Mouse (Mus musculus): Measurements from ENCODE around the gene Hdac9. TPM values are rescaled to one million over a fixed set of nuclear protein-coding genes. Genes with fewer than 3 reads are reported as not detected.

The Hdac9 gene
- polyA plus RNA-seq, 1 experiment from 2014 or later: 5.5 TPM

- H3K4me3 ChIP-seq (ENCODE audit: low read depth, low read length): no peak overlapping the region
- no peak overlapping the region for H3K27ac ChIP-seq (replicated peaks; ENCODE audit: low read depth, low read length)
- no peaks in the 10 kb centered on the region for H3K9me3 ChIP-seq (ENCODE audit: control insufficient read depth, low read length)
- no peaks in the 10 kb centered on the region for H3K36me3 ChIP-seq (ENCODE audit: control insufficient read depth, insufficient read depth, low read length)
- no peak for DNase-seq (ENCODE audit: low spot score)
- no peak for ATAC-seq (ENCODE audit: insufficient number of reproducible peaks, low FRiP score, low TSS enrichment, low read depth)
- H3K4me1 ChIP-seq (ENCODE audit: control insufficient read depth, insufficient read depth, low read length): no peaks in the 10 kb centered on the region
- H3K27me3 ChIP-seq (ENCODE audit: control insufficient read depth, insufficient read depth, low read length): no peaks in the 10 kb centered on the region
- no peak overlapping the region for H3K4me2 ChIP-seq (ENCODE audit: low read depth, severe bottlenecking)
- WGBS: 98% methylated on average over 1 of the region's 1 CpGs
- no peak overlapping the region for H3K9ac ChIP-seq (ENCODE audit: low read length)
These were observed 589.8 kb downstream of the Hdac9 start for GRCm38 (mm10) chr12:34327111-34327510.

DNA sequence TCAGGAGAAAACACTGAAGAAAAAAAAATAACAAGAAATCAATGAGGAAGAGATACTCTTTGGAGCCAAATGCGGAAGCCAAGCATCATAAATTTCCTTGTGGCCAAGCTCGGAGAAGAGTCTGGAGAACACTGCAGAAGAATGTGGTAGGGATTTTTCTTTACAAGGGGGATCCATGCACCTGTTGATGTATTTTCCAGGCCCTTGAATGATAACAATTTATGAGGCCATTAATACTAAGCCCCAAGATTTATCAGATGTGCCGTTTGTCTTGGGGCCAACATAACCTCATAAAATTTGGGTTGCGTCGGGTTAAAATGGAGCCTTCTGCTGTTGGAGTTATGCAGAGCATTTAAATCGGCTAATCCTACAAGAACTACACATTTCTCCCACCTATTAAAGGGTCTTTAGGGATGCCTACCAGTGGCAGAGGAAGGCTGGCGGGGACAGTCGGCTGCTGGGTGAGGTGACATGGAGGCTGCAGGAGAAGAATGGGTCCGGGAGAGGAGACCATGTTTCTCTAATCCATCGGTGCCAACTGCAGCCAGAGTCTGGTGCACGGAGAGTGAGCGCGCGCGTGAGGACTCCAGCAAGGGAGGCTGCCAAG, 604.7 kb downstream of the Hdac9 start:
- no peak overlapping the region for H3K27ac ChIP-seq (replicated peaks; ENCODE audit: low read depth, low read length)
- no peak for ATAC-seq (ENCODE audit: insufficient number of reproducible peaks, low FRiP score, low TSS enrichment, low read depth)
- no peaks in the 10 kb centered on the region for H3K9me3 ChIP-seq (ENCODE audit: control insufficient read depth, low read length)
- H3K9ac ChIP-seq (ENCODE audit: low read length): no peak overlapping the region
- no peaks in the 10 kb centered on the region for H3K27me3 ChIP-seq (ENCODE audit: control insufficient read depth, insufficient read depth, low read length)
- 75% methylated on average over 15 of the region's 15 CpGs for WGBS
- no peak for DNase-seq (ENCODE audit: low spot score)
- no peak overlapping the region for H3K4me3 ChIP-seq (ENCODE audit: low read depth, low read length)
- no peak overlapping the region for H3K4me2 ChIP-seq (ENCODE audit: low read depth, severe bottlenecking)
- H3K4me1 ChIP-seq (ENCODE audit: control insufficient read depth, insufficient read depth, low read length): no peaks in the 10 kb centered on the region
- H3K36me3 ChIP-seq (ENCODE audit: control insufficient read depth, insufficient read depth, low read length): no peaks in the 10 kb centered on the region

- H3K4me1 ChIP-seq (ENCODE audit: control insufficient read depth, insufficient read depth, low read length): no peaks in the 10 kb centered on the region
- DNase-seq (ENCODE audit: low spot score): no peak
- no peak overlapping the region for H3K4me3 ChIP-seq (ENCODE audit: low read depth, low read length)
- WGBS: 61% methylated on average over 3 of the region's 3 CpGs
- H3K9me3 ChIP-seq (ENCODE audit: control insufficient read depth, low read length): no peaks in the 10 kb centered on the region
- no peaks in the 10 kb centered on the region for H3K36me3 ChIP-seq (ENCODE audit: control insufficient read depth, insufficient read depth, low read length)
- H3K9ac ChIP-seq (ENCODE audit: low read length): no peak overlapping the region
- no peak for ATAC-seq (ENCODE audit: insufficient number of reproducible peaks, low FRiP score, low TSS enrichment, low read depth)
- no peak overlapping the region for H3K4me2 ChIP-seq (ENCODE audit: low read depth, severe bottlenecking)
- no peak overlapping the region for H3K27ac ChIP-seq (replicated peaks; ENCODE audit: low read depth, low read length)
- no peaks in the 10 kb centered on the region for H3K27me3 ChIP-seq (ENCODE audit: control insufficient read depth, insufficient read depth, low read length)
These were observed 611.4 kb downstream of the Hdac9 start for GRCm38 (mm10) chr12:34305453-34305852.

- no peaks in the 10 kb centered on the region for H3K4me1 ChIP-seq (ENCODE audit: control insufficient read depth, insufficient read depth, low read length)
- WGBS: 79% methylated on average over 7 of the region's 7 CpGs
- H3K9me3 ChIP-seq (ENCODE audit: control insufficient read depth, low read length): no peaks in the 10 kb centered on the region
- no peak overlapping the region for H3K4me3 ChIP-seq (ENCODE audit: low read depth, low read length)
- ATAC-seq (ENCODE audit: insufficient number of reproducible peaks, low FRiP score, low TSS enrichment, low read depth): no peak
- no peaks in the 10 kb centered on the region for H3K27me3 ChIP-seq (ENCODE audit: control insufficient read depth, insufficient read depth, low read length)
- no peak overlapping the region for H3K27ac ChIP-seq (replicated peaks; ENCODE audit: low read depth, low read length)
- H3K36me3 ChIP-seq (ENCODE audit: control insufficient read depth, insufficient read depth, low read length): no peaks in the 10 kb centered on the region
- H3K9ac ChIP-seq (ENCODE audit: low read length): no peak overlapping the region
- no peak for DNase-seq (ENCODE audit: low spot score)
- H3K4me2 ChIP-seq (ENCODE audit: low read depth, severe bottlenecking): no peak overlapping the region
These were observed 624.5 kb downstream of the Hdac9 start for GRCm38 (mm10) chr12:34292346-34292745.

GRCm38 (mm10) chr12:34287218-34287617, 629.7 kb downstream of the Hdac9 start:
- 77% methylated on average over 2 of the region's 2 CpGs for WGBS
- ATAC-seq (ENCODE audit: insufficient number of reproducible peaks, low FRiP score, low TSS enrichment, low read depth): no peak
- no peaks in the 10 kb centered on the region for H3K9me3 ChIP-seq (ENCODE audit: control insufficient read depth, low read length)
- H3K27me3 ChIP-seq (ENCODE audit: control insufficient read depth, insufficient read depth, low read length): no peaks in the 10 kb centered on the region
- no peaks in the 10 kb centered on the region for H3K4me1 ChIP-seq (ENCODE audit: control insufficient read depth, insufficient read depth, low read length)
- no peak overlapping the region for H3K9ac ChIP-seq (ENCODE audit: low read length)
- no peak overlapping the region for H3K4me2 ChIP-seq (ENCODE audit: low read depth, severe bottlenecking)
- H3K4me3 ChIP-seq (ENCODE audit: low read depth, low read length): no peak overlapping the region
- no peak for DNase-seq (ENCODE audit: low spot score)
- no peaks in the 10 kb centered on the region for H3K36me3 ChIP-seq (ENCODE audit: control insufficient read depth, insufficient read depth, low read length)
- H3K27ac ChIP-seq (replicated peaks; ENCODE audit: low read depth, low read length): no peak overlapping the region

GRCm38 (mm10) chr12:34284888-34285287, 632.0 kb downstream of the Hdac9 start:
- H3K9ac ChIP-seq (ENCODE audit: low read length): no peak overlapping the region
- ATAC-seq (ENCODE audit: insufficient number of reproducible peaks, low FRiP score, low TSS enrichment, low read depth) (no peak), DNase-seq (ENCODE audit: low spot score) (no peak)
- H3K4me2 ChIP-seq (ENCODE audit: low read depth, severe bottlenecking): no peak overlapping the region
- H3K27ac ChIP-seq (replicated peaks; ENCODE audit: low read depth, low read length): no peak overlapping the region
- H3K9me3 ChIP-seq (ENCODE audit: control insufficient read depth, low read length): no peaks in the 10 kb centered on the region
- H3K4me3 ChIP-seq (ENCODE audit: low read depth, low read length): no peak overlapping the region
- H3K27me3 ChIP-seq (ENCODE audit: control insufficient read depth, insufficient read depth, low read length): no peaks in the 10 kb centered on the region
- no peaks in the 10 kb centered on the region for H3K4me1 ChIP-seq (ENCODE audit: control insufficient read depth, insufficient read depth, low read length)
- H3K36me3 ChIP-seq (ENCODE audit: control insufficient read depth, insufficient read depth, low read length): no peaks in the 10 kb centered on the region

GRCm38 (mm10) chr12:34284396-34284795, 632.5 kb downstream of the Hdac9 start:
- Histone ChIP-seq H3K9me3 (ENCODE audit: control insufficient read depth, low read length) (no peaks in the 10 kb centered on the region), H3K27me3 (ENCODE audit: control insufficient read depth, insufficient read depth, low read length) (no peaks in the 10 kb centered on the region), H3K4me1 (ENCODE audit: control insufficient read depth, insufficient read depth, low read length) (no peaks in the 10 kb centered on the region), H3K4me3 (ENCODE audit: low read depth, low read length) (no peak overlapping the region), H3K27ac (replicated peaks; ENCODE audit: low read depth, low read length) (no peak overlapping the region), H3K36me3 (ENCODE audit: control insufficient read depth, insufficient read depth, low read length) (no peaks in the 10 kb centered on the region), H3K4me2 (ENCODE audit: low read depth, severe bottlenecking) (no peak overlapping the region), H3K9ac (ENCODE audit: low read length) (no peak overlapping the region)
- WGBS: 96% methylated on average over 3 of the region's 3 CpGs
- no peak for DNase-seq (ENCODE audit: low spot score)
- ATAC-seq (ENCODE audit: insufficient number of reproducible peaks, low FRiP score, low TSS enrichment, low read depth): no peak

DNA sequence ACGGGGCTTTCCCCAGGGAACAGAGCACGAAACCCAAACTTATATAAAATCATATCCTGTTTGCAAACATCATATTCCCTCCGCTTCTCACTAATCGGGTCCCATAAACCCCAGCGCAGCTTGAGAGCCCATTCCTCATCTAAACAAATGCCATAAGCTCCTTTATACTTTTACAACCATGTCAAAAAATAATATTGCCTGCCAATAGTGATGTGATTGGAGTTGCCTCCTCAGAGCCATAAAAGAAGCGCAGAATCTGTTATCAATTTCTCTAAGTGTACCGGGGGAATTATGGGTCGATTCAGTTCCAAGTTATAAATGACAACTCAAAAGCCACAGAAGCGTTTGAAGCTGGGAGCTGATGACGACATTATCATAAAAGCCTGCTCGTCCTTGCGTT, 638.1 kb downstream of the Hdac9 start:
- H3K9me3 ChIP-seq (ENCODE audit: control insufficient read depth, low read length): no peaks in the 10 kb centered on the region
- 58% methylated on average over 12 of the region's 12 CpGs for WGBS
- no peak for DNase-seq (ENCODE audit: low spot score)
- H3K4me3 ChIP-seq (ENCODE audit: low read depth, low read length): no peak overlapping the region
- ATAC-seq (ENCODE audit: insufficient number of reproducible peaks, low FRiP score, low TSS enrichment, low read depth): no peak
- H3K4me2 ChIP-seq (ENCODE audit: low read depth, severe bottlenecking): no peak overlapping the region
- no peak overlapping the region for H3K9ac ChIP-seq (ENCODE audit: low read length)
- H3K4me1 ChIP-seq (ENCODE audit: control insufficient read depth, insufficient read depth, low read length): no peaks in the 10 kb centered on the region
- H3K36me3 ChIP-seq (ENCODE audit: control insufficient read depth, insufficient read depth, low read length): no peaks in the 10 kb centered on the region
- no peak overlapping the region for H3K27ac ChIP-seq (replicated peaks; ENCODE audit: low read depth, low read length)
- H3K27me3 ChIP-seq (ENCODE audit: control insufficient read depth, insufficient read depth, low read length): no peaks in the 10 kb centered on the region

DNA sequence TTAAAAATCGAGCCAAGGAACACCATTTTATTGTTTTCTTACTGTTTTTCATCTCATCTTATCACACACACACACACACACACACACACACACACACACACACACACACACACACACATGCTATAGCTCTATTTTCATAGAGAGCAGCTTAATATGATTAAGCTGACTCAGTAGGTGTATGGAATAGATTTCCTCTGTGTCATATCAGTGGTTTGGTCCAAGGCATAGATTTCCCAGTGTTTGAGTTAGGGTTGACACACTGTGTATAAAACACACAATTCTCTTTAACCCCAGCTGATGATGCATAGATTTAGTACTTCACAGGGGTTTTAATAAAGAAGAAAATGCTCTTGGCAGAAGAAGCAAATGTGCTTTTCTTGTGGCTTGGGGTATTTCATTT, 643.1 kb downstream of the Hdac9 start:
- H3K36me3 ChIP-seq (ENCODE audit: control insufficient read depth, insufficient read depth, low read length): no peaks in the 10 kb centered on the region
- no peak overlapping the region for H3K27ac ChIP-seq (replicated peaks; ENCODE audit: low read depth, low read length)
- no peak for DNase-seq (ENCODE audit: low spot score)
- no peak overlapping the region for H3K4me3 ChIP-seq (ENCODE audit: low read depth, low read length)
- H3K9me3 ChIP-seq (ENCODE audit: control insufficient read depth, low read length): no peaks in the 10 kb centered on the region
- 91% methylated on average over 1 of the region's 1 CpGs for WGBS
- H3K27me3 ChIP-seq (ENCODE audit: control insufficient read depth, insufficient read depth, low read length): no peaks in the 10 kb centered on the region
- H3K4me1 ChIP-seq (ENCODE audit: control insufficient read depth, insufficient read depth, low read length): no peaks in the 10 kb centered on the region
- H3K9ac ChIP-seq (ENCODE audit: low read length): no peak overlapping the region
- no peak overlapping the region for H3K4me2 ChIP-seq (ENCODE audit: low read depth, severe bottlenecking)
- no peak for ATAC-seq (ENCODE audit: insufficient number of reproducible peaks, low FRiP score, low TSS enrichment, low read depth)

Data from limb, embryonic 11.5 days (tissue).